Mouse (Mus musculus) CH12F3 (cell line): ENCODE measurements around the gene Drap1.

Source experiments
- in situ Hi-C: fragments of 300-500 bp; cut with MboI; formaldehyde crosslinking; loops from 2 replicates; pipeline ENCODE4 v1.14.3; 2020; ENCODE audit warnings: low sequenced_read_pairs

Gene Drap1

DNA sequence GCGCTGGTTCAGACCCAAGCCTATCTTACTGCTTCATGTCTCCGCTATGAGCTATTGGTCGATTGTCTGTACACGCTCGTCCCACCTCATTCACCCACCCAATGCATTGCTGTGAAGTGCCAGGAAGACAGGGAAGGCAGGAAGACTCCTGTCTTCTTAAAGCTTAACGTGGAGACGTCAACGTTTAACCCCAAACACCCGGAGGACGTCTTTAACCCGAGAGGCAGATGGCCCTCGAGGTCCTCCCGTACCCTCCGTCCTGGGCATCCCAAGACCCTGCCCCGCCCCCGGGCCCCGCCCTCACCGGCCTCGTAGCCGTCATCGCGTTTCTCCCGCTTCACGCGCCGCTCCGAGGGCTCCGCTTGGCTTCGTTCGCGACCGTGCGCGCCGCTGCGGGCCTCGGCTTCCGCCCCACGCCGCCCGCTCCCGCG lies 36.8 kb downstream of the Drap1 start:
- in situ Hi-C loops, result no loop called here

- in situ Hi-C loops, result no loop called here
Observed at GRCm38 (mm10) chr19:5384715-5385114, 40.1 kb downstream of the Drap1 start.

DNA sequence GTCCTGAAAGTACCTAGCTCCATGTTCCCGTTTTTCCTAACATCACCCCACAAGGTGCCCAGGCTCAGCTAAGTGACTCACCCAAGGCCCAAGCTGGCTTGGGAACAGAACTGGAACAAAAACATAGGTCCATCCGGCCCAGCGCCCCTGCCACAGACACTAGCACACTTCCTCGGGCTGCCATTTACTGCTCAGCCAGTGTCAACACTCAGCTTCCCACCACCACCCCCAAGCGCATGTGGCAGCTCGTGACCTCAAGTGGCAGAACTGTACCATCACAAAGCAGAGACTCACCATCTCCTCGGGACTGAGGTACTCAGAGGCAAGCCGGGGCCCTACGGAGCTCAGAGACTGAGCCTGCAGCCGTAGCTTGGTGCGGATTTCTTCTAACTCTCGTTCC lies 41.5 kb downstream of the Drap1 start:
- in situ Hi-C loops, result no loop called here

- in situ Hi-C loops, result no loop called here
Observed at GRCm38 (mm10) chr19:5377446-5377845, 47.3 kb downstream of the Drap1 start.

- in situ Hi-C loops, result no loop called here
Observed at GRCm38 (mm10) chr19:5374748-5375147, 50.0 kb downstream of the Drap1 start.

DNA sequence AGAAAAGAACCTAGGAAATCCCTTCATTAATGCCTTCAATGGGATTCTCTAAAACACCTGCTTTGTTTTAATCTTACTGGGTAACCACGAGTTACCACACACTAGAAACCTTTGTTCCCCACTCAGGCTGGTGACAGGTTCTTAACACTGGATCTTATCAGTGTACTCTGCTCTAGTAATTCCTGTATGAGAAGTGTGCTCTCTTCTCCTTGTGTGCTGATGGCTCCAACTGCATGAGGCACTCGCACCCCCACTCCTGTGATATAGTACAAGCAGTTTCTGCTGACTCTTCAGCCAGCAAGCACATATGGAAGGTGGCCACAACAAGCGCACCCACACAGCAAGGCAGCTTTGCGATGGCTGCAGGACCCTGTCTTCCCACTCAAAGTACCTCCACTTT lies 50.6 kb downstream of the Drap1 start:
- in situ Hi-C loops, result no loop called here
